Mouse (Mus musculus): Measurements from ENCODE around the gene Tcaf2. TPM values are rescaled to one million over a fixed set of nuclear protein-coding genes. Genes with fewer than 3 reads are reported as not detected.

Tcaf2 gene
- polyA plus RNA-seq, 1 experiment from 2014 or later: 9.1 TPM

DNA sequence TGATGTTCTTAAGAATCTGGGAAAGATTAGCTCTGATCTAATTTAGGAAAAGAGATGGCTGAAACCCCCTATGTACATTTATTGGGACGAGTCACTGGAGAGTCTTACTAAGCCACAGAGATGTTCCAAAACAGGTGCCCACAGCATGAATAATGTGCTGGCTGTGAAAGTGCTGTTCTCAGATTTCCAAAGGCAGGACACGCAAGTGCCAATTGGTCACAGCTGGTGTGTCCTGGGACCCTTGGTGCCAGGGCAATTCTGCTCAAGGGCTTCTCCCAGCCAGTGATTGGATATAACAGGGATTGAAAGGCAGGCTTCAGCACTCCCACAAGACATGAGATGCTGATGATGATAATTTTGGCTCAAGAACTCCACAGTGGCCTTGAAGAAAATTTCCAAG, 16.7 kb upstream of the Tcaf2 start:
- 50% methylated on average over 2 of the region's 2 CpGs for WGBS
- no peak for ATAC-seq (ENCODE audit: low read depth)
- H3K4me3 ChIP-seq (ENCODE audit: low read length): no peak overlapping the region
- H3K4me1 ChIP-seq (replicated peaks; ENCODE audit: control insufficient read depth, insufficient read depth, low read length): no peaks in the 10 kb centered on the region
- H3K27ac ChIP-seq (ENCODE audit: low read length): no peak overlapping the region
- no peaks in the 10 kb centered on the region for H3K27me3 ChIP-seq (ENCODE audit: control insufficient read depth, insufficient read depth, low read depth, low read length)
- H3K9ac ChIP-seq (ENCODE audit: low read length): no peak overlapping the region
- no peaks in the 10 kb centered on the region for H3K9me3 ChIP-seq (ENCODE audit: control insufficient read depth, low read length)
- no peak overlapping the region for H3K4me2 ChIP-seq (ENCODE audit: low read depth, low read length)
- H3K36me3 ChIP-seq (ENCODE audit: control insufficient read depth, insufficient read depth, low read length): no peaks in the 10 kb centered on the region

DNA sequence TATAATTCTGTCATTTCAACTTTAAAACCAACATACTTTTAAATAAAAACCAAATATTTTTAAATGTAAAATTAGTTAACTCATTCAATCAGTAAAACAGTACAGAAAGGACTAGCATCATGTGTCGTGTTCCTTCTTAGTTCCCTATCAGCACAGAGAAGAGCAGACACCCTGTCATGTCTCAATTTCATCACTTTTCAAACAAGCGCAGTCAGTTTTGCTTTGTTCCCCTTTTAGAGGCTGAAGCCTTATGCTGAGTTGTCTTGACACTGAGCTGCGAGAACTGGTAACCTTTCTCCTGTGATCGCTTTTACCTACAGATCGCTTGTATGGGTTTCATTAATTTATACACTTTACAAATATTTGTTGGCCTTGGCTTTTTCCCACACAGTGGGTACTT, 10.7 kb downstream of the Tcaf2 start:
- Histone ChIP-seq H3K4me2 (ENCODE audit: low read depth, low read length) (no peak overlapping the region), H3K9me3 (ENCODE audit: control insufficient read depth, low read length) (no peaks in the 10 kb centered on the region), H3K4me3 (ENCODE audit: low read length) (no peak overlapping the region), H3K36me3 (ENCODE audit: control insufficient read depth, insufficient read depth, low read length) (no peaks in the 10 kb centered on the region), H3K27me3 (ENCODE audit: control insufficient read depth, insufficient read depth, low read depth, low read length) (no peaks in the 10 kb centered on the region), H3K4me1 (replicated peaks; ENCODE audit: control insufficient read depth, insufficient read depth, low read length) (no peaks in the 10 kb centered on the region), H3K27ac (ENCODE audit: low read length) (no peak overlapping the region), H3K9ac (ENCODE audit: low read length) (no peak overlapping the region)
- no peak for ATAC-seq (ENCODE audit: low read depth)
- WGBS: 75% methylated on average over 5 of the region's 5 CpGs

DNA sequence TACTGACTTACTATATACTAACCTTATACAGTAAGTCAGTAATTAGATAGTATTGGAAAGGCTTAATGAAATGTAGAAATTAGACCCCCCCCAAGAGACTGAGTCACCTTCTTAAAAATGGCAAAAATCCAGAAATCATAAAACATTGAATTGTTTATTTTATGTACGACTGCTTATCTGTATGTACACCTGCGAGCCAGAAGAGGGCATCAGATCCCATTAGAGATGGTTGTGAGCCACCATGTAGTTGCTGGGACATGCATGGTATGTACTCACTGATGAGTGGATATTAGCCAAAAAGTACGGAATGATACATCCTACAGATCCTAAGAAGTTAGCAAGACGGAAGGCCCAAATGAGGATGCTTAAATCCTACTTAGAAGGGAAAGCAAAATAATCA, 13.7 kb downstream of the Tcaf2 start:
- no peaks in the 10 kb centered on the region for H3K9me3 ChIP-seq (ENCODE audit: control insufficient read depth, low read length)
- no peak overlapping the region for H3K4me2 ChIP-seq (ENCODE audit: low read depth, low read length)
- H3K4me1 ChIP-seq (replicated peaks; ENCODE audit: control insufficient read depth, insufficient read depth, low read length): no peaks in the 10 kb centered on the region
- H3K9ac ChIP-seq (ENCODE audit: low read length): no peak overlapping the region
- H3K27ac ChIP-seq (ENCODE audit: low read length): no peak overlapping the region
- no peaks in the 10 kb centered on the region for H3K36me3 ChIP-seq (ENCODE audit: control insufficient read depth, insufficient read depth, low read length)
- no peak overlapping the region for H3K4me3 ChIP-seq (ENCODE audit: low read length)
- ATAC-seq (ENCODE audit: low read depth): no peak
- no peaks in the 10 kb centered on the region for H3K27me3 ChIP-seq (ENCODE audit: control insufficient read depth, insufficient read depth, low read depth, low read length)
- 55% methylated on average over 4 of the region's 4 CpGs for WGBS

DNA sequence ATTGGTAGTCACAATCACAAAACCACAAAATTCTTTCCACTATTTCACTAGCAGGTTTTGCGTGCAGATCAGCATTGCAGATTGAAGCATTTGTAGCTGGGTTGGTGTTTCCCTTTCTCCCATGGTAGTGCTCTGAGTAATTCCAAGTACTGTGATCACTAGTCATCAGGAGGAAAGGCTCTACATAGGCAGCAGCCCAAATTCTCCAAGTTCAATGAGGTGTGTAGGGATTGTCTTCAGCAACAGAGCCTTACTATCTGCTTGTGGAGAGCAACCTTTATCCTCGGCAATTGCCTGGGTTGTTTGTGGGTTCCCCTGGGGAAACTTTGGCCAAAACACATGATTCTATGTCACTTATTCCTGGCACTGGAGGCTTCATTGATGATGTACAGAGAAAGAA, 28.1 kb downstream of the Tcaf2 start:
- H3K27ac ChIP-seq (ENCODE audit: low read length): no peak overlapping the region
- WGBS: 89% methylated on average over 2 of the region's 2 CpGs
- no peak overlapping the region for H3K9ac ChIP-seq (ENCODE audit: low read length)
- ATAC-seq (ENCODE audit: low read depth): no peak
- H3K4me2 ChIP-seq (ENCODE audit: low read depth, low read length): no peak overlapping the region
- H3K36me3 ChIP-seq (ENCODE audit: control insufficient read depth, insufficient read depth, low read length): no peaks in the 10 kb centered on the region
- no peaks in the 10 kb centered on the region for H3K9me3 ChIP-seq (ENCODE audit: control insufficient read depth, low read length)
- no peaks in the 10 kb centered on the region for H3K4me1 ChIP-seq (replicated peaks; ENCODE audit: control insufficient read depth, insufficient read depth, low read length)
- no peaks in the 10 kb centered on the region for H3K27me3 ChIP-seq (ENCODE audit: control insufficient read depth, insufficient read depth, low read depth, low read length)
- no peak overlapping the region for H3K4me3 ChIP-seq (ENCODE audit: low read length)

DNA sequence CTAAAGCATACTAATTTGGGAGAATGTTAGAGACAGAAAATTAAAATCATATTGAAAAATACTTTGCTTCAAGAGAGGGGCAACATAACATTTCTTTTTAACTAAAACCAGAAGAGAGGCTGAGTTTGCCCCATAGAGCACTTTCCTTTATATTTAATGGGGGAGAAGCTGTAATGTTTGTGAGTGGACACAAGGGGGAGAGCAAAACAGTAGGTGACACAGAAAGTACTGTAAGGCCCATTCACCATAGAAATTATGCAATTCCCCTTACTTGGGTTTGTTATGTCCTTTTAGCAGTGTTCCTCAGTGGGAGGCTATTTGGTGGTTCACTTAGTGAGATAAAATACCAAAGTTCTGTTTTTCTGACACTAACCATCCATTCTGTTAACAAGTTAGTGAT, 32.8 kb downstream of the Tcaf2 start:
- no peaks in the 10 kb centered on the region for H3K4me1 ChIP-seq (replicated peaks; ENCODE audit: control insufficient read depth, insufficient read depth, low read length)
- 0 out of 2 replicates have a peak, but pooled peaks cover 3% of the 10 kb centered on the region for H3K9me3 ChIP-seq (ENCODE audit: control insufficient read depth, low read length)
- no peak overlapping the region for H3K9ac ChIP-seq (ENCODE audit: low read length)
- H3K27ac ChIP-seq (ENCODE audit: low read length): no peak overlapping the region
- H3K36me3 ChIP-seq (ENCODE audit: control insufficient read depth, insufficient read depth, low read length): no peaks in the 10 kb centered on the region
- H3K4me3 ChIP-seq (ENCODE audit: low read length): no peak overlapping the region
- no peak overlapping the region for H3K4me2 ChIP-seq (ENCODE audit: low read depth, low read length)
- H3K27me3 ChIP-seq (ENCODE audit: control insufficient read depth, insufficient read depth, low read depth, low read length): no peaks in the 10 kb centered on the region
- no peak for ATAC-seq (ENCODE audit: low read depth)

DNA sequence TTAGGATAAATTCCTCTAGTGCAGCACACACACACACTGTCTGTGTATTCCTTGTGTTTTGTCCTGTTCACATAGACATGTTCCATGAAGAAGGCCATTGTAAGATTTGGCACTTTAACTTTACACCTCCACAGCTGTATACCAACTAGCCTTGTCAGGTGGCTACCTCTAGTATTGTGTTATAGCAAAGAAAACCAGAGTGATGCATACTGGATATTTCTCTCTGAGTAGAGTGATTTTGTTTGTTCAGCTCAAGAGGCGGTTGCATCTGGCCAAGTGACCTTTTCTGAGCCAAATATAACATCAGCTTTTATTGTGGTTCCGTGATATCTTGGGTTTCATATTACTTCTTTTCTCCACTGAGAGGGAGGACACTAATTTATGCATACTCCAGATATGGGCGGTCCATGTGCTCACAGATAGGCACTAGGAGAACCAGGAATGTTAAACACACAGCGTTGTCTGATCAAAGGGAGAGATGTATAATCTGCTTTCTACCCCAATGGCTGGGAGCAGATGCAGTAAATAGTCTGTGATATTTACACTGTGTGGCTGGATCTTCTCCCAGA, 34.0 kb downstream of the Tcaf2 start:
- no peaks in the 10 kb centered on the region for H3K27me3 ChIP-seq (ENCODE audit: control insufficient read depth, insufficient read depth, low read depth, low read length)
- no peak overlapping the region for H3K27ac ChIP-seq (ENCODE audit: low read length)
- no peaks in the 10 kb centered on the region for H3K4me1 ChIP-seq (replicated peaks; ENCODE audit: control insufficient read depth, insufficient read depth, low read length)
- 0 out of 2 replicates have a peak, but pooled peaks cover 3% of the 10 kb centered on the region for H3K9me3 ChIP-seq (ENCODE audit: control insufficient read depth, low read length)
- H3K36me3 ChIP-seq (ENCODE audit: control insufficient read depth, insufficient read depth, low read length): no peaks in the 10 kb centered on the region
- 19% methylated on average over 4 of the region's 4 CpGs for WGBS
- H3K4me2 ChIP-seq (ENCODE audit: low read depth, low read length): no peak overlapping the region
- peak; percentile 52 for ATAC-seq (ENCODE audit: low read depth)
- no peak overlapping the region for H3K4me3 ChIP-seq (ENCODE audit: low read length)
- H3K9ac ChIP-seq (ENCODE audit: low read length): no peak overlapping the region

DNA sequence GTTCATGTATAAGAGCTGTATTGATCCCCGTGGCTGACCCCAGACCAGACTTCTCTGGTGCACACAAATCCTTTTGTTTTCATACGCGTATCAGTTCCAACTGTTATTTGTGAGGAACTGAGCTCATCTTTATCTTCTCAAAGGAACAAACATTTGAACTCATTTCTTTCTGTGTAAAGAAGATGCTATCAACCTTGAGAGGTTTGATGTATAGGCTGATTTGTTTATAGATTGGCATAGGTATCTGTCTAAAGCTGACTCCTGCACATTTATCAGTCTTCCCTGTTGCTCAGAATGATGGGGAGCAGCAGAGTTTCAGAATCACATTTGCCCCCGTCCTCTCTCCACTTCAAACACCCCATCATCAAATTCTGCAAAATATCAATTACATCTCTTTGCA, 47.5 kb downstream of the Tcaf2 start, which contains the start of gene Tcaf3:
Tcaf3 (minus strand) TSS at position 101 of the 400 bp plus-strand sequence.
- H3K4me3 ChIP-seq (ENCODE audit: low read length): no peak within 1 kb of the TSS
- no peaks in the 10 kb centered on the region for H3K27me3 ChIP-seq (ENCODE audit: control insufficient read depth, insufficient read depth, low read depth, low read length)
- no peaks in the 10 kb centered on the region for H3K36me3 ChIP-seq (ENCODE audit: control insufficient read depth, insufficient read depth, low read length)
- no peaks in the 10 kb centered on the region for H3K9me3 ChIP-seq (ENCODE audit: control insufficient read depth, low read length)
- no peaks in the 10 kb centered on the region for H3K4me1 ChIP-seq (replicated peaks; ENCODE audit: control insufficient read depth, insufficient read depth, low read length)
- WGBS: 53% methylated on average over 4 of the region's 4 CpGs
- no peak for ATAC-seq (ENCODE audit: low read depth)
- H3K27ac ChIP-seq (ENCODE audit: low read length): no peak within 1 kb of the TSS
- no peak within 1 kb of the TSS for H3K4me2 ChIP-seq (ENCODE audit: low read depth, low read length)
- H3K9ac ChIP-seq (ENCODE audit: low read length): no peak within 1 kb of the TSS

DNA sequence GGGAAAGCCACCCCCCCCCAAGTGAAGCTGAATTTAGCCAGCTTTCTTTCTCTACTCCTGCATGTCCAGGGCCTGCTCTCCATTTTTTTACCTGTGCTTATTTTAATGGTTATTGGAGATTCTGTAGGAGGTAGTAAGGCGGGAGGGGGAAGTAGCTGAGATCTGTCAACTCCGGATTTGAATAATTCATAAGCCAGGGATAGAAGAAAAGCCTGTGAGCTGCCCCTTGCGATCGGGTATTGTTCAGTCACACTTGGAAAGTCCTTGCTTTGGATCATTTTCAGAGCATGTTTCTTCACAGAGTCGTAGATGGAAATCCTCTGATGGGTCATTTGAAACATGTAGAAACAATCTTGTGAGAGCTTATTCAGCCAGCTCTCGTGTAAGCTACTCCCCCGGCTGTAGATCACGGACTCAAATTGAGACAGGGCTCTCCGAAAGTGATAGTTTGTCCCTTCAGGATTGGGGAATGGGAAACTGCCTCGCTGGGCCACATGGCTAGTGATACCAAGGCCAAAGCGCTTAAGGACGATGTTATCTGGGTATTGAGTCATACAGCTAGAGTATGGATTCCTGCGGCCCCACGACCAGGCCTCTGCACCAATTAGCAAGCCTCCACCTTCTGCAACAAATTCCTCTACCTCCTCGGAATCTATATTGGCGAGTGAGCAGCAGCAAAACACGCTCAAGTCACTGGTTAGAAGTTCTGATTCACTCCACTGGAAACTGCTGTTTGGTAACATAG, 51.7 kb downstream of the Tcaf2 start:
- Histone ChIP-seq H3K4me3 (ENCODE audit: low read length) (no peak overlapping the region), H3K9me3 (ENCODE audit: control insufficient read depth, low read length) (no peaks in the 10 kb centered on the region), H3K9ac (ENCODE audit: low read length) (no peak overlapping the region), H3K4me1 (replicated peaks; ENCODE audit: control insufficient read depth, insufficient read depth, low read length) (no peaks in the 10 kb centered on the region), H3K27me3 (ENCODE audit: control insufficient read depth, insufficient read depth, low read depth, low read length) (no peaks in the 10 kb centered on the region), H3K4me2 (ENCODE audit: low read depth, low read length) (no peak overlapping the region), H3K36me3 (ENCODE audit: control insufficient read depth, insufficient read depth, low read length) (no peaks in the 10 kb centered on the region), H3K27ac (ENCODE audit: low read length) (no peak overlapping the region)
- no peak for ATAC-seq (ENCODE audit: low read depth)
- 80% methylated on average over 17 of the region's 17 CpGs for WGBS

DNA sequence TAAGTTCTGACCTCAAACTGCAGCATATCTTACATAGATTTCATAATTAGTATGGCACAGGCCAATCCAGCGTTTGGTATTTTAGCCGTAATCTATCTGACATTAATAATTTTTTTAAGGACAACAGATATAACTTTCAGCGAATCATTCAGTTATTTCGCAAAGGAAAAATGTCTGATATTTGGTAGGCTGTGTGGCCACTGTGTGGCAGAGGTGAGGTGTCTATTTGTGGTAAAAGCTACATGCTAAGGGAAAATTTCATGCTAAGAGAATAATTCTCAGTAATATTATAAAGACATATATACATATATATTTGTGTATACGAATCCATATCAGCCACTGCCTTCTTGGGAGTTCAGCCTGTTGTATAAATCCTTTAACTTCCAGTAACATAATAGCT, 58.5 kb downstream of the Tcaf2 start:
- 69% methylated on average over 5 of the region's 5 CpGs for WGBS
- ATAC-seq (ENCODE audit: low read depth): no peak
- H3K4me3 ChIP-seq (ENCODE audit: low read length): no peak overlapping the region
- H3K4me1 ChIP-seq (replicated peaks; ENCODE audit: control insufficient read depth, insufficient read depth, low read length): 0 out of 2 replicates have a peak, but pooled peaks cover 2% of the 10 kb centered on the region
- H3K36me3 ChIP-seq (ENCODE audit: control insufficient read depth, insufficient read depth, low read length): no peaks in the 10 kb centered on the region
- no peak overlapping the region for H3K4me2 ChIP-seq (ENCODE audit: low read depth, low read length)
- no peak overlapping the region for H3K27ac ChIP-seq (ENCODE audit: low read length)
- no peaks in the 10 kb centered on the region for H3K27me3 ChIP-seq (ENCODE audit: control insufficient read depth, insufficient read depth, low read depth, low read length)
- no peaks in the 10 kb centered on the region for H3K9me3 ChIP-seq (ENCODE audit: control insufficient read depth, low read length)
- H3K9ac ChIP-seq (ENCODE audit: low read length): no peak overlapping the region
